Mouse (Mus musculus): ENCODE data around the gene Jkamp.
"Not testable (repeated sequence)": the region's sequence is repeated elsewhere in the genome, so short reads cannot be mapped to it uniquely, and the experiment has no call there.

The Jkamp gene

GRCm38 (mm10) chr12:72085329-72086165, at the start of gene Jkamp, which contains the start of gene L3hypdh:
Gene Jkamp, plus strand, starts transcription at chr12:72085589.
Gene L3hypdh, minus strand, starts transcription at chr12:72085439.
- peak; percentile 99 for DNase-seq (ENCODE audit: low spot score in 2 of 2)

- DNase-seq (ENCODE audit: low spot score in 2 of 2) = no peak
Measured at GRCm38 (mm10) chr12:72036097-72036661, 49.2 kb upstream of the Jkamp start.

DNA sequence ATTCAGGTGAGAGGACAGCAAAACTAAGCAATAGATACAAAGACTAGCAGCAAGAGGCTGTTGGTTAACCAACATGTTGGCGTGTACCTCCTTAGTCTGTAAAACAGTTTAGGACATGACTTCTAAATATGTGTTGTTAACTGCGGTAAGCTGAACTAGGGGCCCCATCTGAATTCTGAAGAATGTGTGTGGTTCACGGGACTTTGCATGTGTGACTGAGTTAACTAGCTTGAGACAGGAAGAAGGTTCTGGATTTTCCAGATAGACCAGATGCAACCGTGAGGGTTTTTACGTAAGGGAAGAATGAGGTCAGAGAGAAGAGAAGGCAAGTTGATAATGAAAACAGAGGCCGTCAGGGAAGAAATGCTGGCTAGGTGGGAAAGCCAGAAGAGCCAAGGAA, 48.3 kb upstream of the Jkamp start:
- DNase-seq (ENCODE audit: low spot score in 2 of 2) = no peak

GRCm38 (mm10) chr12:72038866-72039265, 46.5 kb upstream of the Jkamp start:
- DNase-seq (ENCODE audit: low spot score in 2 of 2) = no peak

DNA sequence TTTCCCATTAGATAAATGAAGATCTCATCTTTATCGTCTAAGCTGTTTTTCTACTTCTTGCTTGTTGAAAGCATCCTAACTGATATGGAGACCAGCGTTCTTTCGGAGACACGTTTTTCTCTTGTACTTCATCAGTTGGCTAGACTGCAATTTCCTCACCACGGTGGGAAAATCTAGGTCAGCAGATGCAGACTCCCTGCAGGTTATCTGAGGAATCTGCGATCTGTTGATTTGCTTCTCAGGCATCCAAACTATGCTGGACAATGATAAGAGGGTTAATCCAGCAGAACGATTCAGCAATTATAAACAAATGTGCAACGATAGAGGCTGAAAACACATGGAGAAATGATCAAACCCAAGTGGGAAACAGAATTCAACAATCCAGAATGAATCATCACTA, 45.9 kb upstream of the Jkamp start:
- DNase-seq (ENCODE audit: low spot score in 2 of 2) = no peak

DNA sequence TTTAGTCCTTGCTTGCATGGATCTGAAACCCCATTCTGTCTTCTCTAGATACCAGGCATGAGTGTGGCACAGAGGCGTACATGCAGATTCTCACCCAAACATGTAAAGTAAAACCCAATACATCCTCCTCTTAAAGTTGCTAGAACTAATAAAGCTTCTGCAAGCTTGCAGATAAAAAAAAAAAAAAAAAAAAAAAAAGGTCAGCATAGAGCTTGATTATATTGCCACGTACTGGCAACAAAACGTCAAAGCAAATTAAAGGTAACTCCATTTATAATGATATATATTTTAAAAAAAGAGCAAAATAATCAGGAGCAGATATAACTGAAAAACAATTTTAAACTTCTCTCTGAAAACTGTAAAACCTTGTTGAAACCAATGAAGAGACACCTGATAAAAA, 44.2 kb upstream of the Jkamp start:
- no peak for DNase-seq (ENCODE audit: low spot score in 2 of 2)

GRCm38 (mm10) chr12:72047513-72047912, 37.9 kb upstream of the Jkamp start:
- DNase-seq (ENCODE audit: low spot score in 2 of 2) = no peak

GRCm38 (mm10) chr12:72050156-72050555, 35.2 kb upstream of the Jkamp start:
- not testable (repeated sequence) for DNase-seq (ENCODE audit: low spot score in 2 of 2)

- no peak for DNase-seq (ENCODE audit: low spot score in 2 of 2)
Measured at GRCm38 (mm10) chr12:72050821-72051220, 34.6 kb upstream of the Jkamp start.

DNA sequence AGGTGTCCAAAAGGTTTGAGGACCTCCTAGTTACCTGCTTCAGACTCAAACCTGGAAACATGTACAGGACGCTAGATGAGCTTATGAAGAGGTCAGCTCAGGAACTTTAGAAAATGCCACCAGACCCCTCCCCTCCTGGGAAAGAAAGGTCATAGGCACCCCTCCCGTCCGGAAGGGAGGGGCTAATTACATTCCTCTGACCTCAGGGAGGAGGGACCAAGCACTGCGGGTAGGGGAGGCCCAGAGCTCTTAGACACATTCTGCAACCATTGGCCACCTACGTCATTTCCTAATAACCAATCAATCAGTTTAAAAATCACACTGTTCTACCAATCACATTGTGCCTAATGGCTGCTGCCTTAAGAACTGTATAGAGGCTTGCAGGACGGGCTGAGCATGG, 32.8 kb upstream of the Jkamp start:
- no peak for DNase-seq (ENCODE audit: low spot score in 2 of 2)

DNA sequence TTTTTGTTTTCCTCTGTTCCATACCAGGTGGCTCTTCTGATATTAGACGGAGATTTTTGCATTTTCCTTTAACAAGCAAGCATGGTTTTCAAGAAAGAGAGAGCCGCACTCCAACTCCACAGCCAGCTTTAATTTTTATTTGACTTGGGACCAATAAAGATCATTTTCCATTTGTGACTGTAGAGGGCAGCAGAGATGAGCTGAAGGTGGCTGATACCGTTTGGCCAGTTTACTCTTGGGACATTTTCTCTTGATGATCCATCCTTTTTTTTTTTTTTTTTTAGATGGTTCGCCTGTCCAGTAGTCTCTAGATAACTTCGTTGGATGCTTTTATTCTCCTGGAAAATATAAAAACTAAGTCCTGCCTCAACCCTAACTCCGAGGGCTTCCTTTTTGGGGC, 32.1 kb upstream of the Jkamp start:
- no peak for DNase-seq (ENCODE audit: low spot score in 2 of 2)

DNA sequence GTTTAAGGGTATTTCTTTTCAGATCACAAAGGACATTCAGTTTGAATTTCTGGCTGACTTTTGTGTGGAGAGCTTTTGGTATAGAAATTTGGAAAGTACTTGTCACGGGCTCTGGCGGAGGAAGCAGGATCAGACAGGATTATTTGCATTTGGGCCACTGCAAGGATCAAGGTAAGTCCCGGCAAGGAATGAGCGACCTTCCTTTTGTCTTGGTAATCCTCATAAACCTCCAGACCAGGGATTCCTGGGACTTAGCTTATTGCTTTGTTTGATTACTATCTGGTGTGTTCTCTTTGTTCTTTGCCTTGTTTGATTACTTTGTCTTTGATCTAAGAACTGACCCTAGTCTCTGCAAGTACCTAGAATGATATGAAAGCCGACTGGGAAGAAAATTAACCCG, 31.5 kb upstream of the Jkamp start:
- DNase-seq (ENCODE audit: low spot score in 2 of 2) = no peak

DNA sequence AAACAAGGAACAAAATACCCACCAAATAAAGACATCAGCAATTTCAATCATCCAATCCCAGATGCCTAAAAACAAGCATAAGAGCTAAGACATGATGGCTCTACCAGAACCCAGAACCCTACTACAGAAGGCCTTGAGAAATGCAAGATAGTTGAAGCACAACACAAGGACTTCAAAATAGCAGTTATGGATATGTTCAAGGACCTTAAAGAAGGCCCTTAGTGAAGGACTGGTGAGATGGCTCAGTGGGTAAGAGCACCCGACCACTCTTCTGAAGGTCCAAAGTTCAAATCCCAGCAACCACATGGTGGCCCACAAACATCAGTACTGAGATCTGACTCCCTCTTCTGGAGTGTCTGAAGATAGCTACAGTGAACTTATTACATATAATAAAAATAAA, 27.6 kb upstream of the Jkamp start:
- no peak for DNase-seq (ENCODE audit: low spot score in 2 of 2)

GRCm38 (mm10) chr12:72069626-72070326, 15.6 kb upstream of the Jkamp start:
- DNase-seq (ENCODE audit: low spot score in 2 of 2) = no peak

DNA sequence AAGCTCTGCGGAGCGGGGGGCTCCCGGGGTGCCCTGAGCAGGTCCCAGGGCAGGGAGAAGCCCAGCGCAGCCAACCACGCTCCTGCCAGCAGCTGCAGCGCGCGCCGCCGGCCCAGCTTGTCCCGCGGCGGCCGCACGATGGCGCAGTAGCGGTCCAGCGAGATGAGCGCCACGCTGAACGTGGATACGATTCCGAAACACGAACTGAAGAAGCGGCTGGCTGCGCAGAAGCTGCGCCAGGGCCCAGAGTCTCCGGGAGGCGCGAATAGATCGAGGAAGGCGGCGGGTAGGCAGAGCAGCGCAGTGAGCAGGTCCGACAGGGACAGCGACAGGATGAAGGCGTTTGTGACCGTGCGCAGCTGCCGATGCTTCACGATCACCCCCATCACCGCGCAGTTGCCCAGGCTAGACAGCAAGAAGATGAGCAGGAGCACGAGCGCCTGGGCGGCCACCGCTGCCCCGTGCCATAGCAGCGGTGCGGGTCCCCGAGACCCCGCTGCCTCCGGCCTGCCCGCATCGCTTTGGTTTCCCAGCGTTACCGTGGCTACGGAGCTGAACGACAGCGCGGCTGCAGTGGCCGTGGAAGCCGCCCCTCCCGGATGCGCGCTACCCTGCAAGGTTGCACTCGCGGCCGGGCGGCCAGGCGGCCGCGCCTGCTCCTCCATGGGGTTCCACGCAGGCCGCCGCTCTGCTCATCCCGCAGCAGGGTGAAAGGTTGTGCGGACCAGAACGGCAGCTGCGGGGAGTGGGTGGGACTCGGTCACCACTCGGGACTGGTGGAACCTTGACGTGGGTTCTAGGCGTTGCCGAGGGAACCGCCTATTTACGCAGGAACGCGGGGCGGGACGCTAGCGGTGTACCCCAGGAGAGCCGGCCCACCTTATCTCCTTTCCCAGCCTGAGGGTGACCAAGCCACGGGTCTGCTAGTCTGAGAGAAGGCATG, 14.8 kb upstream of the Jkamp start, which contains the start of gene Gpr135:
Gene Gpr135, minus strand, starts transcription at position 799 of the 943 bp plus-strand sequence.
- DNase-seq (ENCODE audit: low spot score in 2 of 2) = peak; percentile 91 to 92

DNA sequence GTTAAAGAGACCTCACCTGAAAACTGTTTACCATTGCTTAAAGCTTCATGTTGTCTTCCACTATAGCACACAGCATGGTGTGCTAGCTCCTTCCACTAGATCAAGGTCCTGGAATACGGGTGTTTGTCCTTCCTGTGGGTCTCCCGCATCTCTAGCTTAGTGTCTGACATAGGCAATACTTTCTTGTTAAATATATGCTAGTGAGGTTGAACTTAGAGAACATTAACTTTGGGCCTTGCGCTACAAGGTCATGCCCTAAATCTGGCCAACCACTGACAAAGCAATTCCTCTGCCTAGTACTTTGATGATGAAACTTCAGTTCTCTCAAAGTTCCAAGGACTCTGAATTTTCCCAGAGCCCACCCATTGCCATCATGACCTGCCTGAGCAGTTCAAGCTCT, 7.1 kb upstream of the Jkamp start:
- no peak for DNase-seq (ENCODE audit: low spot score in 2 of 2)

GRCm38 (mm10) chr12:72081961-72082360, 3.4 kb upstream of the Jkamp start:
- DNase-seq (ENCODE audit: low spot score in 2 of 2) = no peak

DNA sequence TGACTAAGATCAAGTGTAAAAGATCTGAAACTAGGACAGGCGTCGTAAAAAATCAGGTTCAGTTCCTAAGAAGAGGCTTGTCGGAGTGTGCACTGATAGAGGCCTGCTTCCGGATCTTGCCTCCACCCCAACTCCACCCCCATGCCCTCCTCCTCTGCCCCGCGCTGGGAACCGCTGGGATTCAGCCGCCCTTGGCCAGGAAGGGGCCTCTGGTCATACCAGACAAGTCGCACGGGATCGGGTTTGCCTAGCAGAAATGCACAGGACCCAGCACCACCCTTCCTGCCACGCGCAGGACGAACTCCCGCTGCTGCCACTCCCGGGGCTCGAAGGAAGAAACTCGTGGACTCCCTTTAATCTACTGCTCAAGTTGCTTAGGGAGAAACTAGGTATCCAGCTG, 3.0 kb upstream of the Jkamp start:
- DNase-seq (ENCODE audit: low spot score in 2 of 2) = no peak

GRCm38 (mm10) chr12:72083265-72083664, 2.1 kb upstream of the Jkamp start:
- DNase-seq (ENCODE audit: low spot score in 2 of 2) = no peak

GRCm38 (mm10) chr12:72084261-72085023, 947 bp upstream of the Jkamp start:
- peak in 1 of 2 experiments; percentile 65 for DNase-seq (ENCODE audit: low spot score in 2 of 2)

DNA sequence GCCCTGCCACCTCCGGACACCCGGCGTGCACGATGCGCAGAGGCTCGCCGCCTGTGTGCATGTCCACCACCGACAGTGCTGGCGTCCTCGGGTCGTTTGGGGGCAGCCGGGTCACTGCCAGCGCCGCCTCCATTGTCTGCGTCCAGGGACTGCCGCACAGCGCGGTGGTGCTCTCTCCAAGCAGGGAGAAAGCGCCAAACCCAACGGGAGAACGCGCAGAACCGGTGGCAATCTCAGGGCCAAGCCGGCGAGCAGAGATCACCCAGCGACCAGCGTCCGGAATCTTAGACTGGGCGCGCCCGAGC, 413 bp upstream of the Jkamp start:
- DNase-seq (ENCODE audit: low spot score in 2 of 2) = no peak
